Mouse (Mus musculus) midbrain, embryonic 10.5 days (tissue): ENCODE measurements around the gene Slc12a9. TPM values are rescaled to one million over a fixed set of nuclear protein-coding genes. Genes with fewer than 3 reads are reported as not detected.

Experiments
- DNase-seq: peaks from one replicate; pipeline ENCODE4 v3.0.0-alpha.2; 2017; ENCODE audit warnings: low spot score
- H3K27ac ChIP-seq: fragments of 300-500 bp; sonication (generic); replicated peaks from 2 replicates; pipeline ENCODE4 v1.5.1; 2016; ENCODE audit warnings: mild to moderate bottlenecking
- H3K27me3 ChIP-seq: fragments of 300-500 bp; sonication (generic); 2 replicates; pipeline ENCODE4 v1.6.1; 2016; ENCODE audit warnings: low read depth, mild to moderate bottlenecking; ENCODE audit not compliant: poor library complexity, severe bottlenecking
- H3K36me3 ChIP-seq: fragments of 300-500 bp; sonication (generic); 2 replicates; pipeline ENCODE4 v1.6.1; 2016; ENCODE audit warnings: mild to moderate bottlenecking, moderate library complexity
- H3K4me1 ChIP-seq: fragments of 300-500 bp; sonication (generic); 2 replicates; pipeline ENCODE4 v1.6.1; 2016
- H3K4me3 ChIP-seq: fragments of 300-500 bp; sonication (generic); 2 replicates; pipeline ENCODE4 v1.5.1; 2016; ENCODE audit warnings: mild to moderate bottlenecking, moderate library complexity
- H3K9me3 ChIP-seq: fragments of 300-500 bp; sonication (generic); replicated peaks from 2 replicates; pipeline ENCODE4 v1.6.1; 2016; ENCODE audit warnings: mild to moderate bottlenecking
- WGBS: fragments of 180-500 bp; shearing (Covaris S2); methylation state at CpG from one replicate; pipeline ENCODE4 v1.1.7; 2016; 5-methylcytosine and 5-hydroxymethylcytosine counted together
- microRNA-seq: library from miRNA; unstranded; fragments of <30 nt; microRNA quantifications from one replicate; pipeline ENCODE4, GENCODE M21; 2017
- polyA plus RNA-seq: library from polyadenylated mRNA; unstranded; fragments of >200 nt; fragmentation: Nextera tagmentation; extraction: Ambion mirVana; gene quantifications from 2 replicates; pipeline ENCODE4 v1.2.1, GENCODE M21; 2016

Slc12a9 gene
- polyA plus RNA-seq, 1 experiment from 2014 or later: 12.0 TPM

- peaks cover 16% of the 10 kb centered on the region for H3K4me1 ChIP-seq
- H3K27ac ChIP-seq: no peak overlapping the region
- WGBS: 92% methylated on average over 11 of the region's 11 CpGs
- no peak overlapping the region for H3K4me3 ChIP-seq
- no peak for DNase-seq
- no peaks in the 10 kb centered on the region for H3K27me3 ChIP-seq
- H3K36me3 ChIP-seq: no peaks in the 10 kb centered on the region
- H3K9me3 ChIP-seq: no peaks in the 10 kb centered on the region
Observed at GRCm38 (mm10) chr5:137264787-137265186, 68.6 kb downstream of the Slc12a9 start.

Small RNA genes lying within 50 kb of the gene (microRNA-seq; reads per million reads assigned to microRNA genes)
- gene Mir7036 (1.8 reads per million), gene Mir8116 (0.90 reads per million)

Other genes starting within 250 kb of the Slc12a9 start
- gene Trim56, start 217.4 kb downstream of the Slc12a9 start, polyA plus RNA-seq: 3.9 and 5.4 TPM in 2 replicates
- not detected in 2 replicates for gene Muc3, start 184.3 kb downstream of the Slc12a9 start, polyA plus RNA-seq
- gene Muc3a, start 121.2 kb downstream of the Slc12a9 start, polyA plus RNA-seq: 0.14 TPM in 1 of 2 replicates, not detected in the other
- 3.4 and 4.8 TPM in 2 replicates for gene Ache, start 46.1 kb downstream of the Slc12a9 start, polyA plus RNA-seq
- gene Ufsp1, start 39.0 kb downstream of the Slc12a9 start, polyA plus RNA-seq: 9.6 and 11.0 TPM in 2 replicates
- 190 and 192 TPM in 2 replicates for gene Srrt, start 25.9 kb downstream of the Slc12a9 start, polyA plus RNA-seq
- gene Trip6, start 19.2 kb downstream of the Slc12a9 start, polyA plus RNA-seq: 61.0 and 61.1 TPM in 2 replicates
- 28.9 and 30.0 TPM in 2 replicates for gene Ephb4, start 16.5 kb upstream of the Slc12a9 start, polyA plus RNA-seq
- gene Zan, start 143.5 kb upstream of the Slc12a9 start, polyA plus RNA-seq: 0.07 and 0.09 TPM in 2 replicates
- gene Pop7, start 168.9 kb upstream of the Slc12a9 start, polyA plus RNA-seq: 54.1 and 55.3 TPM in 2 replicates
- gene Gigyf1, start 185.0 kb upstream of the Slc12a9 start, polyA plus RNA-seq: 15.1 and 16.4 TPM in 2 replicates
- 2.6 and 5.5 TPM in 2 replicates for gene Epo, start 199.6 kb upstream of the Slc12a9 start, polyA plus RNA-seq
- 400 and 414 TPM in 2 replicates for gene Gnb2, start 199.9 kb upstream of the Slc12a9 start, polyA plus RNA-seq
- 9.4 and 27.5 TPM in 2 replicates for gene Actl6b, start 219.9 kb upstream of the Slc12a9 start, polyA plus RNA-seq
- 1.9 and 2.2 TPM in 2 replicates for gene Tfr2, start 236.2 kb upstream of the Slc12a9 start, polyA plus RNA-seq